Mouse (Mus musculus) intestine, postnatal 0 days (tissue): ENCODE measurements around the gene Notch1. TPM values are rescaled to one million over a fixed set of nuclear protein-coding genes. Genes with fewer than 3 reads are reported as not detected.

Experiments used
- ATAC-seq: fragments of 200-750 bp; cut with Nextera tagmentation; 2 replicates; pipeline ENCODE4 v1.8.0; 2017; ENCODE audit warnings: mild to moderate bottlenecking, moderate TSS enrichment, moderate library complexity
- H3K27ac ChIP-seq: fragments of 300-500 bp; sonication (generic); 2 replicates; pipeline ENCODE4 v1.5.1; 2014; ENCODE audit warnings: mild to moderate bottlenecking, low read depth, low read length, moderate library complexity
- H3K27me3 ChIP-seq: fragments of 300-500 bp; sonication (generic); replicated peaks from 2 replicates; pipeline ENCODE4 v1.6.1; 2014; ENCODE audit warnings: low read length, mixed read lengths; ENCODE audit not compliant: control insufficient read depth, insufficient read depth
- H3K36me3 ChIP-seq: fragments of 300-500 bp; sonication (generic); 2 replicates; pipeline ENCODE4 v1.6.1; 2014; ENCODE audit warnings: mild to moderate bottlenecking, moderate library complexity; ENCODE audit not compliant: control insufficient read depth, insufficient read depth
- H3K4me1 ChIP-seq: fragments of 300-500 bp; sonication (generic); replicated peaks from 2 replicates; pipeline ENCODE4 v1.6.1; 2014; ENCODE audit warnings: antibody characterized with exemption, low read length, mixed read lengths; ENCODE audit not compliant: control insufficient read depth, insufficient read depth
- H3K4me2 ChIP-seq: fragments of 300-500 bp; sonication (generic); replicated peaks from 2 replicates; pipeline ENCODE4 v1.6.1; 2014; ENCODE audit warnings: low read depth, mild to moderate bottlenecking, moderate library complexity
- H3K4me3 ChIP-seq: fragments of 300-500 bp; sonication (generic); 2 replicates; pipeline ENCODE4 v1.5.1; 2014; ENCODE audit warnings: low read depth, low read length
- H3K9ac ChIP-seq: fragments of 300-500 bp; sonication (generic); 2 replicates; pipeline ENCODE4 v1.6.1; 2014; ENCODE audit warnings: mild to moderate bottlenecking, low read depth, low read length
- H3K9me3 ChIP-seq: fragments of 300-500 bp; sonication (generic); 2 replicates; pipeline ENCODE4 v1.6.1; 2016; ENCODE audit warnings: mixed run types; ENCODE audit not compliant: control insufficient read depth
- CTCF ChIP-seq: sonication (generic); IDR thresholded peaks from 2 replicates; pipeline ENCODE4 v1.5.1; 2016; ENCODE audit warnings: low read depth, mild to moderate bottlenecking, control low read depth, antibody characterized with exemption, moderate library complexity
- WGBS: fragments of 180-500 bp; shearing (Covaris S2); extraction: QIAGEN DNeasy Blood & Tissue Kit; methylation state at CpG from one replicate; pipeline ENCODE4 v1.1.7; 2014; 5-methylcytosine and 5-hydroxymethylcytosine counted together
- polyA plus RNA-seq: library from polyadenylated mRNA; unstranded; fragments of >200 nt; fragmentation: Nextera tagmentation; extraction: Ambion mirVana; gene quantifications from 2 replicates; pipeline ENCODE4 v1.2.1, GENCODE M21; 2015

Gene Notch1
- polyA plus RNA-seq, 1 experiment from 2014 or later: 3.6 TPM

DNA sequence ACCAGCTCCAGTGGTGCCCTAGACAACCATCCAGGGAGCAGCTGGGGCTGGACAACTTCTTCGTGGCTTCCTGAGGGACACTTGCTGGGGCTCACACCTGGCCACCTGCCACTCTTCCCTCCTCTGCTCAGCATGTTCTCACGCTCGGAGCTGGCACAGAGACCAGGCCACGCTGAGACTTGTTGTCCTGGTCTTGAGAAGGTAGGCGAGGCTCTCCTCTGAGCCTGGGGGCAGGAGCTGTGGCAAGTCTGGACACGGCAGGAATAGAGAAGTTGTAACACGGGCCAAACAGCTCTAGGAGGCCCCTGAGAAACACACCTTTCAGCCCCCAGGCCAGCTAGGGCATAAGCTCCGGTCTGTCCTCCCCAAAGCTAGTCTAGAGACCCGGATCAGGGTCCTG lies 37.4 kb upstream of the Notch1 start:
- peaks cover 25% of the 10 kb centered on the region; the same call in 1 of the 2 replicates for H3K27me3 ChIP-seq
- 78% methylated on average over 9 of the region's 9 CpGs for WGBS
- no peak for ATAC-seq
- no peaks in the 10 kb centered on the region for H3K36me3 ChIP-seq
- H3K4me2 ChIP-seq: no peak overlapping the region
- no peak overlapping the region for H3K27ac ChIP-seq
- H3K4me3 ChIP-seq: no peak overlapping the region
- no peak overlapping the region for H3K9ac ChIP-seq
- H3K9me3 ChIP-seq: no peaks in the 10 kb centered on the region
- no peaks in the 10 kb centered on the region for H3K4me1 ChIP-seq
- no peak for TF ChIP-seq CTCF

DNA sequence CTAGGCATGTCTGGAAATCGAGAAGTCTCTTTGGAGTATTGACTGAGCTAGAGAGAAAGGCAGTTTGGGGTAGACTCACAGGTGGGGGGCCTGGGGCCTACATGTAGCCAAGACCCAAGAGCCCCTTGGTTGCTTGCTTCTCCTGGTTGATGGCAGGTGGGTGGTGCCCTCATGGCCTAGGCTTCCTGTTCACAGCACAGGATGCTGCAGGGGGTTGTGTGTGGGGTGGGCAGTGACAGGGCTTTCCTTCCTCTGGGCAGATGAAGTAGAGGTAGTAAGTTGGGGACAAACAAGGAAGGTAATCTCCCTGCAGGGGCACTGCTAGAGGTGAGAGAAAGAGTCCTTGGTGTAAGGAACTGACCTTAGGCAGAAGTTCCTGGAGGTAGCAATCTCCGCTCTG lies 35.6 kb upstream of the Notch1 start:
- 83% methylated on average over 2 of the region's 2 CpGs for WGBS
- no peaks in the 10 kb centered on the region for H3K4me1 ChIP-seq

DNA sequence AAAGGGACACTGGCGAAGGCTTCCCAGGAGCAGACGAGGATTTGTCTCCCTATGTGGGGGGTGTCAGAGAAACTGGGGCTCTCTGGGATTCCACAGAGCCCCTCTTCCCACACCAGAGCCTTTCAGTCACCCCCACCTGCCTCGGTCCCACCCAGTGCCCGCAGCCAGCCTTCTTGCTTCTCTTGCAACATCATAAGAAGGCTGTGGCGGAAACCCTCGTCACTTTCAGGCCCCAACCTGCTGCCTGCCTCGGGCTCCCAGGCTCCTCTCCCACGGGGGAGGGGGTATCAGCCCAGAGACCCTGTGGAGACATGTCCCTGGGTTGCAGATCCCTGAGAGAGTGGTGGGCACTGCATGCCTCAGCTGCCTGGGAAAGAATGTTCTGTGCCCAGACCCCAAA lies 35.0 kb upstream of the Notch1 start:
- H3K36me3 ChIP-seq: no peaks in the 10 kb centered on the region
- H3K27ac ChIP-seq: no peak overlapping the region
- H3K9me3 ChIP-seq: no peaks in the 10 kb centered on the region
- H3K27me3 ChIP-seq: peaks cover 17% of the 10 kb centered on the region; the same call in 1 of the 2 replicates
- H3K4me3 ChIP-seq: no peak overlapping the region
- H3K4me1 ChIP-seq: no peaks in the 10 kb centered on the region
- no peak overlapping the region for H3K9ac ChIP-seq
- ATAC-seq: no peak
- H3K4me2 ChIP-seq: no peak overlapping the region
- 69% methylated on average over 8 of the region's 8 CpGs for WGBS
- TF ChIP-seq CTCF: no peak

More for the DNA sequence above, 35.6 kb upstream of the Notch1 start:
- Histone ChIP-seq H3K4me3 (no peak overlapping the region), H3K9me3 (no peaks in the 10 kb centered on the region), H3K36me3 (no peaks in the 10 kb centered on the region), H3K27me3 (peaks cover 18% of the 10 kb centered on the region; the same call in 1 of the 2 replicates), H3K4me2 (no peak overlapping the region), H3K27ac (no peak overlapping the region), H3K9ac (no peak overlapping the region)
- no peak for TF ChIP-seq CTCF
- no peak for ATAC-seq

DNA sequence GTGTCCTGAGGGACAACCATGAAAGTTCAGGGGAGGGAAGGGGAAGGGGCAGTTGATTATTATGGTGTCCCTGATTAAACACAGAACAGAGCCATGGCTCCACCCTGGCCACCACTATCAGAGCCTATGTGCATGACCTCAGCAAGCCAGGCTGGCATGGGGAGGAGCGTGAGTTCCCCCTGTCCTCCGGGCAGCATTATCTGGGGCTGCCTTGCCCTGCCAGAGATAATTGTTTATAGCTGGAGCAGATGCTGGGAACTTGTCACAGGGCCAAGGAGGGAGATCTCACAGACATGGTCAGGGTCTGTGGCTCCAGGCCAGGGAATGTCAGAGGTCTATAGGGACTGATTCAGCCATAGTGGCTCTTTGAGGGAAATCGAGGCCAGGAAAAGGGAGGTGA lies 34.3 kb upstream of the Notch1 start:
- 56% methylated on average over 3 of the region's 3 CpGs for WGBS
- Histone ChIP-seq H3K9ac (no peak overlapping the region), H3K9me3 (no peaks in the 10 kb centered on the region), H3K4me1 (no peaks in the 10 kb centered on the region), H3K36me3 (no peaks in the 10 kb centered on the region), H3K27me3 (peaks cover 17% of the 10 kb centered on the region; the same call in 1 of the 2 replicates), H3K4me2 (no peak overlapping the region), H3K4me3 (no peak overlapping the region), H3K27ac (no peak overlapping the region)
- TF ChIP-seq CTCF: no peak
- no peak for ATAC-seq

DNA sequence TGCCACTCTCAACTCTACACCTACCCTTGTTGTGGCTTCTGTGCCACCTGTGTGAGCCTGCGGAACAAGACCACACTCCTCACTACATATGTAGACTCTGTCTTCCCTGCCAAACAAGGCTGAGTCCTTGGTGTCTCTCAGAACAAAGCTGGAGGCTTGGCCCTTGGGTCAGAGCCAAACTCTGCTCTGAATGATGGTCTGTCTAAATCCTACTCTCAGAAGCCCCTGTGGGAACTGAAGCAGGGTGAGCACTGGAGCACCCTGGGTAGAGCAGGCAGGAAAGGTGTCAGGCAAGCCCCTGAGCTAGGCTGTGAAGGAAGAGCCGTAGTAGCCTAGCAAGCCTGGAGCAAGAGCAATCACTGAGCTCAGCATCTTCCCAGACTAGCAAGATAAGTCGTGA lies 33.7 kb upstream of the Notch1 start:
- TF ChIP-seq CTCF: no peak
- Histone ChIP-seq H3K4me3 (no peak overlapping the region), H3K27me3 (peaks cover 17% of the 10 kb centered on the region; the same call in 1 of the 2 replicates), H3K9me3 (no peaks in the 10 kb centered on the region), H3K27ac (no peak overlapping the region), H3K4me1 (no peaks in the 10 kb centered on the region), H3K9ac (no peak overlapping the region), H3K4me2 (no peak overlapping the region), H3K36me3 (no peaks in the 10 kb centered on the region)
- 44% methylated on average over 3 of the region's 3 CpGs for WGBS
- ATAC-seq: no peak

DNA sequence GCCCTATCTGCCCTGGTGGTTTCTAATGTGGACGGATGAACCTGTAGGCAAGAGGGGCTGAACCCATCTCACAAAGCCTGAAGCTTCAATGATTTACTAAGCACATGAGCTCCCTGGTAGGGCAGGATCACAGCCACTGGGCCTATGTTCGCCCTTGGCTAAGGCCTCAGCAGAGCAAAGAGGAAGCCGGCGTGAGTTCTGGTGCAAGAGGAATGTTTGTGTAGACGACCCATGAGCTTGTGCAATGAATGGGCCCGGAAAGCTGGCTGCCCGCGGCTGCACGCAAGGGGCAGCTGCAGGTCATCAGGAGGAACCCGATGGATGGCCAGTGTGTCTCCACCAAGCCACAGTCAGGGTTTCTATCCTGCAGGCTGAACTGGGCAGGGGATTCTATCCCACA lies 33.3 kb upstream of the Notch1 start:
- Histone ChIP-seq H3K27ac (no peak overlapping the region), H3K4me3 (no peak overlapping the region), H3K4me1 (no peaks in the 10 kb centered on the region), H3K9ac (no peak overlapping the region), H3K4me2 (no peak overlapping the region), H3K36me3 (no peaks in the 10 kb centered on the region), H3K9me3 (no peaks in the 10 kb centered on the region), H3K27me3 (peaks cover 17% of the 10 kb centered on the region; the same call in 1 of the 2 replicates)
- 47% methylated on average over 10 of the region's 10 CpGs for WGBS
- no peak for TF ChIP-seq CTCF
- ATAC-seq: no peak

DNA sequence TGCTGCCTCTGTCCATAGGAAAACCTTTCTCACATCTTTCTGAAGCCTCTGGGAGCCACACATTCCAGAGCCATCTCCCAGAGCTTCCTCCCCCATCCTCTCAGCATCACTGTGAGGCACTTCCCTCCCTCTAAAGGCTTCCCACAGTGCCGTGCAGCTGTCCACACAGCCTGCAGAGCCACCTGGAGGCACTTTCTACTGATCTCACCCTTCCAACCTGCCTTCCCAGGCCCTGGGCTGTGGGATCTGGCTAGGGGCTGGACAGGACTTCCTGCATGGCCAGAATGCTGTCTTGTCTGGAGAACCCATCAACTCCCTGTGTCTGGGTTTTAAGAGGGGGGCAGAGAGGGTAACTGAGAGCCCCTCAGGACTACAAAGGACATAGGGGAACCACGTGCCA lies 31.0 kb upstream of the Notch1 start:
- peak; percentile 71 for TF ChIP-seq CTCF
- H3K36me3 ChIP-seq: no peaks in the 10 kb centered on the region
- no peak; the same call in 1 of the 2 replicates for ATAC-seq
- no peaks in the 10 kb centered on the region for H3K4me1 ChIP-seq
- no peak overlapping the region for H3K9ac ChIP-seq
- 40% methylated on average over 2 of the region's 2 CpGs for WGBS
- peaks cover 10% of the 10 kb centered on the region; the same call in 1 of the 2 replicates for H3K27me3 ChIP-seq
- H3K4me2 ChIP-seq: no peak overlapping the region
- no peaks in the 10 kb centered on the region for H3K9me3 ChIP-seq
- no peak overlapping the region for H3K4me3 ChIP-seq
- no peak overlapping the region for H3K27ac ChIP-seq
